Mouse (Mus musculus) monocyte, adult 5-6 weeks (primary cell): Measurements from ENCODE around the gene Aktip. TPM values are rescaled to one million over a fixed set of nuclear protein-coding genes. Genes with fewer than 3 reads are reported as not detected.

ENCODE experiments used
- ATAC-seq: fragments of 153-309, 156-312 bp; replicated peaks from 2 replicates; pipeline ENCODE4 v1.8.0; 2017; ENCODE audit warnings: mild to moderate bottlenecking; ENCODE audit not compliant: low TSS enrichment, insufficient number of reproducible peaks, severe bottlenecking, poor library complexity, low FRiP score
- total RNA-seq: library from RNA; stranded (forward); fragments of 200-1000, 200-491, 200-594 nt; gene quantifications from 3 replicates; pipeline ENCODE4 v1.2.3, GENCODE M21; 2017

The Aktip gene
- total RNA-seq, 1 experiment from 2014 or later: 8.2 TPM

GRCm38 (mm10) chr8:91196661-91197060, 3.1 kb downstream of the Aktip start:
- ATAC-seq: no peak

- no peak for ATAC-seq
These were observed 5.7 kb downstream of the Aktip start for GRCm38 (mm10) chr8:91194081-91194480.

GRCm38 (mm10) chr8:91192941-91193340, 6.8 kb downstream of the Aktip start:
- no peak for ATAC-seq

GRCm38 (mm10) chr8:91190816-91191340, 8.9 kb downstream of the Aktip start:
- ATAC-seq: no peak

DNA sequence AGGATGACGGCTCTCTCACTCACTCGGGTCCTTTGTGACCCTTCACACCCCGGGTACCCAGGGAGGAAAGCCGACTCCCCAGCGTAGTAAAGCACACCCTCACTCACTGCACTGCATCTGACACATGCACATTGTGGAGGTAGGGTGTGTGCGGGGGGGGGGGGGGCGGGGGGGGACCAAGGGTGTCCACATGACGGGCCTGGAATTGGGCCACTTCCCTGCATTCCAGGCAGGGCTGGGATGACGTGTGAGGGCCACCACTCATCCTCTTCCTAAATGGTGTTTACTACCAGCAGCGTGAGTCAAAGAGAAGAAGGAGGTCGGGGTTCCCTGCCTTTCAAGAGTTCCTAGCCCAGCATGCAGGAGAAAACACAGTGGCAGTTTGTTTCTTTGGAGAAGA, 11.6 kb downstream of the Aktip start:
- ATAC-seq: no peak

DNA sequence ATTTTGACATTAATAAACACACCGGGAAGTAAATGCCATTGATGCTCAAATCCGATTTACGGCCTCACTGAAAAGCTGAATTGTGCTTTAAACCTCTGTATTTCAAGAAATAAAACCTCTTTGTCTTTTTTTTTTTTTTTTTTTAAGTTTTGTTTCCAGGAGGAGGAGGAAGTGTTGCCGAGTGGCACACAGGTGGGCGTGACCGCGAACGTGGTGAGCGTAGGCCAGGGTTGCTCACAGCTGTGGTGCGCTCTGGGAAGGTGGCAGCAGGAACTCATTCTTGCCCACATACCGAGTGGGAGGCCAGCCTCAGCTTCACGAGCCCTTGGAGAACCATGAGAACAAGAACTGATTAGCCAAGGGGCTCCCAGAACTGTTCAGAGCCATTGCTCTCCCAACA, 13.4 kb downstream of the Aktip start:
- no peak for ATAC-seq

DNA sequence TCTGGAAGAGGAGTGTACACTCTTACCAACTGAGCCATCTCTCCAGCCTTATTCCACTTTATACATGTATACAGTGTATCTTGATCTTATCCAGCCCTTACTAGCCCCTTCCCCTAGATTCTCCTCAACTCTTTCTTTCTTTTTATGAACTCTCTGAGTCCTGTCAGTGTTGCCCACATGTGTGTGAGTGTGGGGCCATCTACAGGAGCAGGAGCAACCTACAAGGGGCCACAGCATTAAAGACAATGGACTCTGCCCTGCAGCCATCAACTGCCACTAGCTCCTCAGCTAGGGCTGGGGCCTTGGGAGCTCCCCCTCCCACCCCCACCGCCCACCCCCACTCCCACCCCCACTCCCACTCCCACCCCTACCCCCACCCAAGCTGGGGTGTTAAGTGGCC, 22.1 kb downstream of the Aktip start:
- no peak for ATAC-seq

GRCm38 (mm10) chr8:91176176-91176575, 23.6 kb downstream of the Aktip start:
- ATAC-seq: no peak

- no peak for ATAC-seq
These were observed 28.2 kb downstream of the Aktip start for GRCm38 (mm10) chr8:91171605-91172004.

DNA sequence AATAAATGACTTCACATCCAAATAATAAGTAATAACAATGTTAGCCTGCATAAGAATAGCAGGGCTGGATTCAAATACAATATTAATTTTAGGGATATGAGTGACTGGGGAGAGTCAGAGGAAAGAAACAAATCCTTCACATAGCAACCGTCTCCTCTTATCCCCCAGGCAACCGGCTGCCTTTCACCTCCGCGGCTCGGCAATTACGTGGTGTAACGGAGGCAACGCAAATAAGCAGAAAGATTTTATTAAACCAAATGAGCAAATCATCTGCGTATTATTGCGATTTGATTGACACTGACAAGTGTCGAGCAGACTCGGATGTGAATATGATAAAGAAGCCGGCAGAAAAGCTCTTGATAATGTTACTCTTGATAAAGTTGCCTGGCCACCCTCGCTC, 28.9 kb downstream of the Aktip start:
- ATAC-seq: no peak

GRCm38 (mm10) chr8:91170152-91170551, 29.6 kb downstream of the Aktip start:
- ATAC-seq: no peak

- ATAC-seq: no peak
These were observed 39.6 kb downstream of the Aktip start for GRCm38 (mm10) chr8:91159959-91160800.

DNA sequence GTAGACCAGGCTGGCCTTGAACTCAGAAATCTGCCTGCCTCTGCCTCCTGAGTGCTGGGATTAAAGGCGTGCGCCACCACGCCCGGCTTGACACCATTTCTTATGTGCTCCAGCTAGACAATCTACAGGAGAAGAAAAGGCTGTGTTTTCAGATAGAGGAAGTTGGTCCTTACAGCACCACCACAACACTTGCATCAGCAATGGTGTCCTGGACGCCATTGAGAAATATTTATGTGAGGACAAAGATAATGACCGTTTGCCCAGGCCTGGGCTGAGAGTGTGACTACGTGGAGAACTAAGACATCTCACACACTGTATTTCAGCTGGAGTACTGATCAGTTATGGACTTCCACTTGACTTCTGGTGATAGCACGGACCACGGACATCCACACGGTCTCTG, 41.2 kb downstream of the Aktip start:
- ATAC-seq: no peak

- no peak for ATAC-seq
These were observed 45.2 kb downstream of the Aktip start for GRCm38 (mm10) chr8:91154564-91154963.

GRCm38 (mm10) chr8:91153831-91154230, 45.9 kb downstream of the Aktip start:
- no peak for ATAC-seq

- ATAC-seq: no peak
These were observed 48.2 kb downstream of the Aktip start for GRCm38 (mm10) chr8:91151531-91151930.

DNA sequence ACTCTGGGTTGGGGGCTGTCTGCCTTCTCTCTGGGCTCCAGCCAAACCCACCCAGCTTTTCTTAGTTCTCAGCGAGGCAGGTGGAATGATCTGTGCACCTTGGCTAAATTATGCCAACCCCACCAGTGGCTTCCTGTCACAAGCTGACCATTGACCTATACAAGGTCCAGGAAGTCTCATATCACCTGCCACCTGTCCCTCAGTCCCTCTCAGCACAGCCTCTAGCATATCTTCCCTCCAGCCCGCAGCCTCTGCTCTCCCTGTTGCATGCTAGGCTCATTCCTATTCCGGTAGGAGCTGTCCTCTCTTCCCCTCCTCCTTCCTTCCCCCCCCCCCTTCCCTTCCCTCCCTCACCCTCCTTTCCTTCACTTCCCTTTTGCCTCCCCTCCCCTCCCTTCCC, 50.5 kb downstream of the Aktip start:
- ATAC-seq: no peak

- ATAC-seq: no peak
These were observed 51.1 kb downstream of the Aktip start for GRCm38 (mm10) chr8:91148643-91149178.

GRCm38 (mm10) chr8:91147715-91148114, 52.1 kb downstream of the Aktip start:
- ATAC-seq: no peak

GRCm38 (mm10) chr8:91140828-91141227, 58.9 kb downstream of the Aktip start:
- ATAC-seq: no peak
